Mouse (Mus musculus): ENCODE measurements around the gene Shld1.

Shld1 gene

GRCm38 (mm10) chr2:132724561-132724960 lies 37.8 kb downstream of the Shld1 start:
- DNase-seq (ENCODE audit: low spot score), result no peak

GRCm38 (mm10) chr2:132725376-132725905 lies 38.7 kb downstream of the Shld1 start:
- DNase-seq (ENCODE audit: low spot score), result no peak

- DNase-seq (ENCODE audit: low spot score), result no peak
Measured at GRCm38 (mm10) chr2:132726156-132726555, 39.4 kb downstream of the Shld1 start.

GRCm38 (mm10) chr2:132732940-132733339 lies 46.2 kb downstream of the Shld1 start:
- DNase-seq (ENCODE audit: low spot score), result no peak

GRCm38 (mm10) chr2:132733603-132734573 lies 47.2 kb downstream of the Shld1 start:
- DNase-seq (ENCODE audit: low spot score), result no peak

- no peak for DNase-seq (ENCODE audit: low spot score)
Measured at GRCm38 (mm10) chr2:132738816-132739432, 52.2 kb downstream of the Shld1 start.

GRCm38 (mm10) chr2:132741862-132742347 lies 55.2 kb downstream of the Shld1 start:
- DNase-seq (ENCODE audit: low spot score), result peak; percentile 66

- no peak for DNase-seq (ENCODE audit: low spot score)
Measured at GRCm38 (mm10) chr2:132744866-132745265, 58.1 kb downstream of the Shld1 start.

GRCm38 (mm10) chr2:132746108-132746507 lies 59.4 kb downstream of the Shld1 start:
- DNase-seq (ENCODE audit: low spot score), result no peak

GRCm38 (mm10) chr2:132750726-132751125 lies 64.0 kb downstream of the Shld1 start:
- no peak for DNase-seq (ENCODE audit: low spot score)

GRCm38 (mm10) chr2:132751141-132752066 lies 64.7 kb downstream of the Shld1 start:
- peak; percentile 44 for DNase-seq (ENCODE audit: low spot score)

GRCm38 (mm10) chr2:132752398-132752797 lies 65.7 kb downstream of the Shld1 start:
- DNase-seq (ENCODE audit: low spot score), result no peak

GRCm38 (mm10) chr2:132753137-132753536 lies 66.4 kb downstream of the Shld1 start:
- DNase-seq (ENCODE audit: low spot score), result no peak

GRCm38 (mm10) chr2:132757911-132758310 lies 71.2 kb downstream of the Shld1 start:
- DNase-seq (ENCODE audit: low spot score), result peak; percentile 70

GRCm38 (mm10) chr2:132770822-132771221 lies 84.1 kb downstream of the Shld1 start:
- no peak for DNase-seq (ENCODE audit: low spot score)

GRCm38 (mm10) chr2:132780978-132781377 lies 94.2 kb downstream of the Shld1 start, which contains the start of gene Chgb:
Chgb (plus strand) TSS chr2:132781278.
- no peak for DNase-seq (ENCODE audit: low spot score)

GRCm38 (mm10) chr2:132781439-132782068 lies 94.8 kb downstream of the Shld1 start:
- DNase-seq (ENCODE audit: low spot score), result peak; percentile 68

- no peak for DNase-seq (ENCODE audit: low spot score)
Measured at GRCm38 (mm10) chr2:132784039-132784438, 97.3 kb downstream of the Shld1 start.

- no peak for DNase-seq (ENCODE audit: low spot score)
Measured at GRCm38 (mm10) chr2:132793441-132794203, 106.9 kb downstream of the Shld1 start.

GRCm38 (mm10) chr2:132794204-132794586 lies 107.5 kb downstream of the Shld1 start:
- no peak for DNase-seq (ENCODE audit: low spot score)
